Comparison of ENCODE assay signal across 1 mouse cellular context in the genomic region with DNA sequence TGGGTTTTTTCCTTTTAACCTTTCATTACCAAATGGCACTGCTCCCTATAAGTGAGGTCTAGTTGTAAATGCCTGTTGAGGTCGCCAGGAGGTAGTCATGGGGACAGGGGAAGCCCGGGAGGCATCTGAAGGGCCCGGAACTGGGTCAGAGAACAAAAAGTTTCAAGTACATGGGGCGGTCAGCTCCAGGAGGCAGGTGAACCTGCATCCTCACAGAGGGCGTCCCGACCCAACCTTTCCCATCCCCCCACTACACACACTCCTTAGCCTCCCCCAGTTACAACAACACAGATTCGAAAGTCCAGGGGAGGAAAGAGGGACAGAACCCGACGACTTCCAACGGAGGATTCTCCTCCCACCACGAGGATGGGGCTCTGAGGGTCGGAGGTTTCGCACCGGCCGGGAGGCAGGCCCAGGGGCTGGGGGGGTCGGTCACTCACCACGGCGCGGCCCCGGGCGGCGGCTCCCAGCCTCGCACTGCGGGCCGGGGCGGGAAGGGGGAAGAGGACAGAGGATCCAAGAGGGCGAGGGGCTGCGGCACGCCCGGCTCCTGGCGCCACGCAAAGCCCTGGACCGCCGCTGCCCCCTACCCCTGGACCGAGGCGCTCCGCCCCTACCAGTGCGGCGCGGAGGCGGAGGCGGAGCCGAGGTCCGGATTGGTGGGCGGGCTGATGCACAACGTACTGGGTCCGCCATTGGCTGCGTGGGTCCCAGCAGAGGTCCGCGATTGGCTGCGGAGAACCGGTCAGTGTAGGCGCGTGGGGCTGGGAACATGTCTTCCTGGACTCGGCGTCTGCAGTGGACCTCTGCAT.
A peak's percentile ranks its signal among the peaks of the same experiment; 100 is the strongest.
TF ChIP-seq lines count a peak whose summit lies in the region.

No protein-coding gene starts in this region.

TF ChIP-seq in MEL, 35 proteins besides CTCF, POLR2A, EP300 and RAD21:
- TF ChIP-seq HCFC1 (IDR thresholded peaks at IDR 0.05; ENCODE audit: low read depth, low read length) (0 out of 2 replicates have a peak, but pooled peaks have one; percentile 12), MEF2A (IDR thresholded peaks at IDR 0.05; ENCODE audit: extremely low read depth, insufficient replicate concordance, low read depth, low read length, poor library complexity, severe bottlenecking) (no peak), NELFE (IDR thresholded peaks at IDR 0.05; ENCODE audit: low read depth, low read length) (peak; percentile 55; the same call in 1 of the 2 replicates), NRF1 (IDR thresholded peaks at IDR 0.05; ENCODE audit: insufficient read depth, low read depth, low read length, poor library complexity, severe bottlenecking) (0 out of 2 replicates have a peak, but pooled peaks have one; percentile 19), MAX (IDR thresholded peaks at IDR 0.05; ENCODE audit: low read length) (no peak; the same call in 1 of the 2 replicates), USF1 (IDR thresholded peaks at IDR 0.05; ENCODE audit: low read depth, low read length) (0 out of 2 replicates have a peak, but pooled peaks have one; percentile 33)
TF ChIP-seq in MEL: peak in this region for 4.
